Mouse (Mus musculus) spleen, embryonic (tissue): ENCODE measurements around the gene Syn3.

ENCODE experiments used
- CTCF ChIA-PET: fragments of 350-600 bp; sonication (Branson Sonifier 250); formaldehyde crosslinking; loops from one replicate; lab custom pipeline; 2022; lab: Charles Lee

Gene Syn3

DNA sequence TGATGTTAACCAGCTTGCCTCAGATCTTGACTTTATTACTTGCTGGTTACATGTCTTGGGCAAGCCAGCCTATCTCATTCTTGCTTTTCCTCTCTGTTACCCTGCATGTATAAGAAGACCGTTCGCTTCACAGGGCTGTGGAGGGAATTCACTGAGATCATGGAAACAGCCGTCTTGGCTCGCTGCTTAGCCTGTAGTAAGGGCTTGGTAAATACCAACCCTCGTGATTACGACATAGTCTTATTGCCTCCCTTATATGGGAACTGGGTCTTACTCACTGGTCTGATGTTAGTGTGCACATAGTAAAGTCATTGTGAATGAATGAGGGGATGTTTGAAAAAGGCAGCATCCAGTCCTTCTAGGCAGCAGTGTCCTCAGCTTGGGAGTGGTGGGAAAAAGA, 188.2 kb downstream of the Syn3 start:
- CTCF ChIA-PET, result no interaction called here

DNA sequence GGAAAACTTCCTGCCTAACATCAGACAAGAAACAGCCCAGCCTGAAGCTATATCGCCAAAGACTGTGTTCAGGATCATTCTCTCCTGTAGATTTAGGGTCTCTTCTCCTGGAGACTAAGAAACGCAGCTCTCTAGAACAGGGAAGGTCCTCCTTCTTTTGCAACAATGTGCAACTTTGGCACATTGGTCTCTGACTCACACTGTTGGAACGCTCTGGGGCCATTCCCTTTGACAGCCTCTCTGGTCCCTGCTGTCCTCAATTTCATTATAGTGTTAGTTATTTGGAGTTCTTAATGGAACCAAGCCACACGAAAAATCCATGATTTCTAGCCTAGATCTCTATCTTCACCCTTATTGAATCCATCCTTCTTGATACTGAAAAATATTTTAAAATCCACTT, 191.5 kb downstream of the Syn3 start:
- CTCF ChIA-PET, result no interaction called here

GRCm38 (mm10) chr10:86304583-86304982, 194.1 kb downstream of the Syn3 start:
- CTCF ChIA-PET, result no interaction called here

DNA sequence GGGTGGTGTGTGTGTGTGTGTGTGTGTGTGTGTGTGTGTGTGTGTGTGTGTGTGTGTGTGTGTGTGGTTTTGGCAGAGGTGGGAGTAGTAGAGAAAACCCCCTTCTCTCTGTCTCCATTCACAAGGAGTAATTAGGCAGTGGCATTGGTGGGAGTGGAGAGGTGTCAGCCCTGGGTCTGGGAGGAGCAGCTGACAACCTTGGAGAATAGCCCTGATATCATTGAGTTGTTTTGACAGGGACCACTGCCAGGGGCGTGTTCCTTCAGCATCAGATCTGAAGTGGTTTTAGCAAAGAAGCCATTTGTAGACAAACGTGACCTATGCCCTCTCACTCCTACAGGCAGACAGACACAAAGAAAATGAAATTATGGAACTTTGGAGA, 195.2 kb downstream of the Syn3 start:
- CTCF ChIA-PET, result no interaction called here

DNA sequence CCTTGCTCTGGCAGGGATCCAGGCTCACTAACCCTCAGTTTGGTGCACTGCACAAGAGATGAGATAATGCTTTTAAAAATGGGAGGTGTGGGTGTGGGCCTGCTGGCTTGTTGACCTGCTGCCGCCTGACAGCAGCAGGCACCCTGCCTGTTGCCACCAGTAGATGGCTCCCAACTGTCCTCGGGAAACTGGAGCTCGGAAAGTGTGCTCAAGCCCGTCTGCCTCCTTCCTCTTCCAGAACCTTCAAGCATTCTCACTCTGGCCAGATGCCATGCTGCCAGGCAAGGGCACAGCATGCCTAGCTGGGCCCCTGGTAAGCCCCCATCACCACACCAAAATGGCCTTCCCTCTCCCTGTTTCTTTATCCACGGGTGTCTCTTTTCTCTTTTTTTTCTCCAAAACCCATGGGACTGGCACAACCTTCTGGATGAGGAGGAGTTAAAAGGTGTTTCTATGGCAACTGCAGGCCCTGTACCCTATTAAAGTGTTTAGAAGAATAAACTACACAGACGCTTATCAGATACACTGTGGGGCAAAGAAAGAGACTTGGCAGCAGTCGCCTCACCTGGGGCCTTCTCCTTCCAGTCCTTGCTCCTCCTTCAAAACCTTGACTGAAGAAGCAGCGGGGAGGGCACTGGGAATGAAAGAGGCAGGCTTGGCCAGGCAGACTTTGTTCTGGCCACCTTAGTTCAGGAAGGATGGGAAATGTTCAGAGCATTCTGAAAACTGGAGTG, 195.8 kb downstream of the Syn3 start:
- CTCF ChIA-PET, result interaction anchor here (0.7 kb wide), 1 partner anchor 595 kb away, joined by 9 read pairs; no protein-coding TSS in a partner anchor

DNA sequence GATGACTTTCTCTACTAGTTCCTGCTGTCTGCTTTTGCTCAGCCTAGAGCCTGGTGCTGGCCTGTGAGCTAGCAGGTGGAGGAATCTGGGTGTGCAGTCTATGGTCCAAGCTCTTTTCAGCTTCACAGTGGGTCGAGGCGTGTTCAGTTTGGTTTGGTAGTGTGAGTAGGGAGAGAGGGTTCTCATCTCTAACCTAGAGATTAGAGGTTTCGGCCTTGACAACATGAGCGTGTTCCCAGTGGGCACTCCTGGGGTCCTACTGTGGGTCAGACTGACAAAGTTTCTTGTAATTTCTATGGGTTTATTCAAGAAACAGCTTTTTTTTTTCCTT, 196.4 kb downstream of the Syn3 start:
- CTCF ChIA-PET, result interaction anchor here (0.7 kb wide), 1 partner anchor 596 kb away, joined by 9 read pairs; no protein-coding TSS in a partner anchor

GRCm38 (mm10) chr10:86301593-86302317, 196.9 kb downstream of the Syn3 start:
- CTCF ChIA-PET, result interaction anchor here (0.7 kb wide), 1 partner anchor 596 kb away, joined by 9 read pairs; no protein-coding TSS in a partner anchor

- CTCF ChIA-PET, result no interaction called here
Measured at GRCm38 (mm10) chr10:86301117-86301490, 197.6 kb downstream of the Syn3 start.

- CTCF ChIA-PET, result no interaction called here
Measured at GRCm38 (mm10) chr10:86300293-86301116, 198.2 kb downstream of the Syn3 start, which contains the start of gene Timp3. Gene Timp3 (plus strand): TSS chr10:86300372.

DNA sequence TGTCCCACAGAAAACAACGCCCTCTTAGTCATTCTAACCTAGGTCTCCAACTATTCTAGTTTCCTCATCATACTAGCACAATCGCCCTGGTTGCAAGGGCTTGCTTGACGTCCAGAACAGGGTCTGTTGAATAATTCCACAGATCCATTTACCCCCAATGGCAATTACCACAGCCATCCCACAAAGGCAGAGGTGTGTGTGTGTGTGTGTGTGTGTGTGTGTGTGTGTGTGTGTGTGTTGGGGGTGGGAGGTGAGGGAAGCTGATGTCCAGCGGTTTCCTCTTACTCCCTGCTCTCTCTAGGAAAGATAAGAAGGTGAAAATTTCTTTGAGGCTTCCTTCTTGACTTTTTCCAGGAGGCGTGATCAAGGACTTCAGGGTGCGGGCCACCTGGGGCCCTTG, 198.9 kb downstream of the Syn3 start:
- CTCF ChIA-PET, result no interaction called here

DNA sequence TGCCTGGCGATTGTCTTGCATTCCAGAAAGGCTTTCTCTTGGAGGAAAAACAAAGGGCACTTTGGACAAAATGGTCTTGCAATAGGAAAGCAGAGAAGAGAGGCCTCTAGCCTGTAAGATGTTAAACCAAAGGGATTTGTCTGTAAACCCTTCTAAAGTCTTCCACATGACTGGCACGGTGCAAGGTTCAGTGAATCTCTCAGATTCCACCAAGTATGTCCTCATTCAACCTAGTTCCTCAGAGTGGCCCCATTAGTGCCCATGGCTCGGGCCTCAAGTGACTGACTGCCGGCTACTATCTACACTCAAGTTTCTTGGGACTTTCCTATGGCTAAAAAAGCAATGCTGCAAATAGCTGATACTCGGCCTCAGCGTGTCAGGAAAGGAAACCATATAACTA, 200.4 kb downstream of the Syn3 start:
- CTCF ChIA-PET, result no interaction called here

GRCm38 (mm10) chr10:86297307-86297706, 201.4 kb downstream of the Syn3 start:
- CTCF ChIA-PET, result no interaction called here

DNA sequence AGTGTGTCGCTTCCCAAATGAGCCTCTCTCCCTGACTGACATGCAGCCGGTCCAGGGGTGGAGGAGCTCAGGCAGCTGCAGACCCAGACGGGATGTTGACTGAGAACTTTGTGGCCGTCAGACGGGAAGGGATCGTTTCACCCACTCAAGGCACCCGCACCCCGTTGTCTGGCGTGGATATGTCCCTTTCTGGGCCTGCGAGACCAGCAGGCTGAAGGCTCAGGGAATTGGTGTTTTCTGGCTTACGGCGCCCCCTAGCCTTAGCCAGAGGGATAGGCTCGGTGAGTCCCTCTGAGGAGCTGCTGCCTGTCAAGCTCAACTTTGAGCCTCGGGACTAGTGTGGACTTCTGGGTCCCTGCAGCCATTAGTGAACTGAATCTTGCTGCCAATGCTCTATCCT, 202.6 kb downstream of the Syn3 start:
- CTCF ChIA-PET, result interaction anchor here (0.7 kb wide), 1 partner anchor 1142 kb away, joined by 3 read pairs; no protein-coding TSS in a partner anchor

DNA sequence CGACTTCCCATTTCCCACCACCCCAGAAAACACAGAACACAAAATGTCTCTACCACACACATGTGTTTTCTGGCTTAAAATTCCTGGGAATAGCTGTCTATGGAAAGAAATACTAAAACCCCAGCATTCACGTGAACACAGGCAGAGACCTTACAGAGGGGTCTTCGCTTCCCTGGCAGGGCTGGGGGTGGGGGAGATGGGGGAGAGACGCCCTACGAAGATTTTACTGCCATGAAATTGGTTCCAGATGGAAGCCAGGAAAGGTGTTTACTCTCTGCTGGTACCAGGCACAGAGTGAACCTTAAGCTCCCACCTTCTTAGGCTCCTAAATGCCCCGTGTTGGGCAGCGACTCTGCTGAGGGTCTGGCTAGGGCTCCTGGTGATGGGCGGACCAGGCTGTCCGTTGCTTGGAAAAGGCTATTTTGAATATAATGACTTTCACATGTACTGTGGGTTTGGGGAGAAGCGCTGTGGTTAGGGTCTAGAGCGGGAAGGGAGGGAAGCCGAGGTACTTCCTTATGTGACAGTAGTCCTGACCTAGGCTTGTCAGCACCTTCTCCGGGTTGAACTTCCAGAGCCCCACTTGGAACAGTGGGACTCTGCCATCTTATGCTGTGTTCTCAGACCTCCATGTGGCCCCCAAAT, 203.1 kb downstream of the Syn3 start:
- CTCF ChIA-PET, result interaction anchor here (0.7 kb wide), 1 partner anchor 1141 kb away, joined by 3 read pairs; no protein-coding TSS in a partner anchor

DNA sequence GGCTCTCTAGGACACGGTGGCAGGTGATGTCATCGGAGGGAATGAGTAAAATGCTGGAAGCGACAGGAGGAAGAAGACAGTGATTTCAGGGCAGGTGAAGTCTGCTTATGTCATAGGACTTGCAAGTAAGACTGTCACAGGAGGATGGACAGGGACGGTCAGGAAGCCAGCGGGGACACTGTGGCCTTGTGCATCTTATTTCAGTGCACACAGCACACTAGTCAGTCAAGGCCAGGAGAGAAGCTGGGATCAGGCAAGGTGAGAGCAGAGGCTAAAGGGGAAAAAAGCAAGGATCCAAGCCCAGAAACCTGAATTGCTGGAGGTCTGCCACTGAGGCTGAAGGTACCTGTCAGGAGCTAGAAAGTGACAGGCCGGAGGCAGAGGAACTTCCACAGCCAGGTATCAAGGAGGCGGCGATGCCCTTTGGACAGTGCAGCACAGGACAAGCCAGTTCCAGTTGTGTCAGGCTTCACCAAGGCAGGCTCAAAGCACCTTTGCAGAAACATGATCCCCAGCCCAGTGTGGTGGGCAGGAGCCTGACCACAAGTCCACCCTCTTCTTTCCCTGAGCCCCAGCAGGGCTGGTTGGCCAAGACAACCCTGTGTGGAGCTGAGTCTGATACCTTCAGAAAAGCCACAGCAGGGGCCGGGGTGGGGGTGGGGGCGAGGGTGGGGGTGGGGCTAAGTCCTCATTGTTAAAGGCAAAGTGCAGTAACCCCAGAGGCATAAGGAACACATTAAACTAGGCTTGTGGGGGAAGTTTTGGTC, 203.9 kb downstream of the Syn3 start:
- CTCF ChIA-PET, result no interaction called here

DNA sequence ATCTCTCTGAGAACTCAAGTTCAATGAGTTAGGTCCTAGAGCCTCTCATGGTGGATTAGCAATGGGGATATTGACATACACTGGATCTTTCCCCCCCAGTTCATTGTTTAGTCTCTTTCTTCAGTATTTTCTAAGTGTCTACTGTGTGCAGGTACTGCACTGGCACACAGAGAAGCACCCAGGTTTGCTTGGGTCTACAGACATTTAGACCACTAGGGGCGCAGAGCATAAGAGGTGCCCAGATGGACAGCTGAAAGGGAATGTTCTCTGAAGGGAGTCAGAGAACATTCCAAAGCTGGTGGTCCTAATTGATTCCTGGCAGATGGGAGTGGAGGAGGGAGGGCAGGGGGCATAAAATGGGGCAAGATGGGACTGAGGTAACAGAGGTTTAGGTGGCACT, 204.8 kb downstream of the Syn3 start:
- CTCF ChIA-PET, result no interaction called here

- CTCF ChIA-PET, result no interaction called here
Measured at GRCm38 (mm10) chr10:86290109-86290771, 208.5 kb downstream of the Syn3 start.

DNA sequence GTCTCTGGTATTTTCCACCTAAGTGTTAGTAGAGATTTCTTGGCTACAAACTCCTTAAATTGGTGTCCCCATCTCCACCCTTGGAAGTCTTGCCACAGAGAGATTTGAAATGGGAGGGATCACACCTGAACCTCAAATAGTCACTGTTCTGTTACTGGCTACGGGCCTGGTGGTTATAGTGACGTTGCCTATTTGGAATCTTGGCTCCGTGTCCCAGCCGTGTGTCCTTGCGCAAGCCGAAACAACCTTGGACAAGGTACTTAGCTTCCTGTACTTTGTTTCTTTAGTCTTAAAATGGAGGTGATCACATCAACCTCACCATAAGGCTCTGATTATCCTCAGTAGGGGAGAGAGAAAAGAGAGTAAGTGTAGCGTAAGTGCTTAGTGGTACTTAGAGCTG, 212.2 kb downstream of the Syn3 start:
- CTCF ChIA-PET, result interaction anchor here (1.1 kb wide), 1 partner anchor 16 kb away, joined by 3 read pairs; no protein-coding TSS in a partner anchor

- CTCF ChIA-PET, result no interaction called here
Measured at GRCm38 (mm10) chr10:86281238-86281637, 217.5 kb downstream of the Syn3 start.

DNA sequence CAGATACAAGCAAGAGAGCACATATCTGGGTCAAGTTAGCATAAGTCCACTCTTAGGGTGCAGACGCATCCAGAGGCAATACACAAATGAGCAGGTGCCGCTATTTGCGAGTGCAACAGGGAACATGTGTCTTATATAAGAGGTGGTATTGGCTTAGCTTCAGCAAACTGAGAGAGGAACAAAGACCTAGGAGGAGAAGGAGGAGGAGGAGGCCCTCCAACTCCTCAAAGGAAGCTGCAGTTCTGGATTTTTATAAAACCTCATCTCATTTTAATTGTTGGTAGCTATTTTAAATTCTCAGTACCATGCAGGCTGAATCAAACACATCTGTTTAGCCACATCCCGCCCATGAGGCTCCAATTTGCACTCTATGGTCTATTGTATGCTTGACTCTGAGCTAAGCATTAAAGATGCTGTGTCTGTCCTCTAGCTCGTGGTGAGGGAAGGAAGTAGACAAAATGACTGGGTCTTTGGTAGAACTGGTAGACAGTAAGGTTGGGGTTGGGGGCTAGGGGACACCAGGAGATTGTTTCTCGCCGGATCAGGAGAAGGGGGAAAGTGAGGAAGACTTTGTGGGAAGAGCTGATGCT, 219.0 kb downstream of the Syn3 start:
- CTCF ChIA-PET, result no interaction called here
